Mouse (Mus musculus) large intestine, adult 2 months (tissue): ENCODE measurements around the gene Acbd6. TPM values are rescaled to one million over a fixed set of nuclear protein-coding genes. Genes with fewer than 3 reads are reported as not detected.

Experiments used
- DNase-seq: peaks from one replicate; pipeline ENCODE4 v3.0.0-alpha.2; 2012; ENCODE audit warnings: low read depth, low spot score
- WGBS: fragments of 180-500 bp; shearing (Covaris S2); methylation state at CpG from one replicate; pipeline ENCODE4 v1.1.7; 2018; 5-methylcytosine and 5-hydroxymethylcytosine counted together
- polyA plus RNA-seq: library from polyadenylated mRNA; depleted of rRNA; stranded (reverse); fragments of >200 nt; gene quantifications from 2 replicates; pipeline ENCODE4 v1.2.3, GENCODE M21; 2012; rRNA removed

Gene Acbd6
- polyA plus RNA-seq, 1 experiment, result 35.8 TPM

GRCm38 (mm10) chr1:155717301-155717700 is 159.4 kb downstream of the Acbd6 start:
- WGBS, result 90% methylated on average over 12 of the region's 12 CpGs
- DNase-seq, result no peak

- DNase-seq, result no peak
- 76% methylated on average over 3 of the region's 3 CpGs for WGBS
Measured at GRCm38 (mm10) chr1:155718851-155719250, 160.9 kb downstream of the Acbd6 start.

GRCm38 (mm10) chr1:155720006-155720405 is 162.1 kb downstream of the Acbd6 start:
- 18% methylated on average over 5 of the region's 5 CpGs for WGBS
- DNase-seq, result no peak

- 29% methylated on average over 8 of the region's 8 CpGs for WGBS
- DNase-seq, result no peak
Measured at GRCm38 (mm10) chr1:155721443-155721842, 163.5 kb downstream of the Acbd6 start.

GRCm38 (mm10) chr1:155722185-155722584 is 164.3 kb downstream of the Acbd6 start:
- no peak for DNase-seq
- 3% methylated on average over 13 of the region's 13 CpGs for WGBS

GRCm38 (mm10) chr1:155724301-155724700 is 166.4 kb downstream of the Acbd6 start:
- WGBS, result 76% methylated on average over 3 of the region's 3 CpGs
- DNase-seq, result no peak

GRCm38 (mm10) chr1:155725876-155726275 is 168.0 kb downstream of the Acbd6 start:
- DNase-seq, result no peak
- WGBS, result 35% methylated on average over 2 of the region's 2 CpGs

GRCm38 (mm10) chr1:155727830-155728229 is 169.9 kb downstream of the Acbd6 start:
- no peak for DNase-seq
- WGBS, result 34% methylated on average over 10 of the region's 10 CpGs

- no peak for DNase-seq
- 4% methylated on average over 23 of the region's 23 CpGs for WGBS
Measured at GRCm38 (mm10) chr1:155729113-155729795, 171.3 kb downstream of the Acbd6 start.

- 0% methylated on average over 2 of the region's 2 CpGs for WGBS
- DNase-seq, result no peak
Measured at GRCm38 (mm10) chr1:155731156-155731555, 173.2 kb downstream of the Acbd6 start.

- 6% methylated on average over 26 of the region's 26 CpGs for whole genome bisulfite sequencing
- DNase-seq, result no peak
Measured at GRCm38 (mm10) chr1:155736096-155736825, 178.3 kb downstream of the Acbd6 start.

- 2% methylated on average over 58 of the region's 58 CpGs for WGBS
- DNase-seq, result no peak
Measured at GRCm38 (mm10) chr1:155737017-155737808, 179.3 kb downstream of the Acbd6 start.

- 2% methylated on average over 25 of the region's 25 CpGs for WGBS
- DNase-seq, result no peak
Measured at GRCm38 (mm10) chr1:155737809-155738383, 180.0 kb downstream of the Acbd6 start.

Other genes with a start within 250 kb of the Acbd6 start
- gene Xpr1, start 140.7 kb upstream of the Acbd6 start, polyA plus RNA-seq, result 5.0 and 10.8 TPM in 2 replicates
- gene Lhx4, start 193.6 kb downstream of the Acbd6 start, polyA plus RNA-seq, result not detected in 2 replicates